Mouse (Mus musculus): ENCODE measurements around the gene Erp29. TPM values are rescaled to one million over a fixed set of nuclear protein-coding genes. Genes with fewer than 3 reads are reported as not detected.

Erp29 gene
- total and polyA plus RNA-seq, 3 experiments, result 204 to 258 (median 252) TPM

DNA sequence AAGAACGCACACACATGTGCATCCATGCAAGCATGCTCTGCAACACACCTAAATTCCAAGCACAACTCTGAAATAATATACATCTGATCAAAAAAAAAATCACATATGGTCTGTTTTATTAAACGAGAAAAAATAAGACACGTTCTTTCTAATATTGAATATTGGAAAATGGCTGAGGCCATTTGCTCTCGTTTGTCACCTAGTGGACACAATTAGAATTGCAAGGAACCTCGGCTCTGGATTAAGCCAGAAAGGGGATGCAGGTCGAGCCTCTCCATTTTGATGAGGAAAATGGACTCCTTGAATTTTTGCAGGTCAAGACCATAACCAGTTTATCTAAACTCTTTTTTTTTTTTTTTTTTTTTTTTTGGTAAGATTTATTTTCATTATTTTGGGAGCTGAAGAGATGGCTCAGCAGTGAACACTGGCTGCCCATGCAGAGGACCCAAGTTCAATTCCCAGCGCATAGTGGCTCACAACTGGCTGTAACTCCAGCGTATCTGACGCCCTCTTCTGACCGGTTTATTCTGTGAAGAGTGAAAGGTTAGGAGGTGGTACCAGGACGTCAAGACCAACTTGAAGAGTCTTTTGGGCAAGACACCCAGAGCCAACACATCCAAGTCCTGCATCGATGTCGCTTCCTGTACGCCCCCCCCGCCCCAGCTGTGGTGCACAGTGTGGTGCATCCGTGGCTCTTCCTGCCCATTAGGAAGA is 59.5 kb downstream of the Erp29 start:
- H3K9me3 ChIP-seq (replicated peaks; ENCODE audit: low read length), result no peaks in the 10 kb centered on the region
- in situ Hi-C loops (cut with MboI; ENCODE audit: low pct_ligation_motif_present, low pct_unique_long_range_greater_than_20kb, low sequenced_read_pairs) (no loop called here), dilution Hi-C loops (cut with MboI; ENCODE audit: extremely low pct_ligation_motif_present, extremely low pct_unique_long_range_greater_than_20kb, low sequenced_read_pairs) (no loop called here)
- H3K36me3 ChIP-seq (replicated peaks in 1 of 2; ENCODE audit: control insufficient read depth in 1 of 2, insufficient read depth in 1 of 2, low read length in 1 of 2), result no peaks in the 10 kb centered on the region
- no peak overlapping the region for H3K27ac ChIP-seq (ENCODE audit: insufficient read depth, low read depth)
- peaks cover 0 to 17% of the 10 kb centered on the region in 2 experiments; a peak in 2 of 4 replicates for H3K4me1 ChIP-seq (ENCODE audit: control insufficient read depth in 1 of 2, insufficient read depth in 2 of 2)
- no peak overlapping the region for H3K9ac ChIP-seq (ENCODE audit: insufficient read depth, low read depth)
- no peak overlapping the region for H3K4me2 ChIP-seq (ENCODE audit: insufficient read depth, low read depth, poor library complexity, severe bottlenecking)
- DNase-seq (ENCODE audit: extremely low read depth), result peak; percentile 54
- no peak overlapping the region for H3K4me3 ChIP-seq (replicated peaks in 1 of 3; ENCODE audit: low read depth in 2 of 3, low read length in 2 of 3, poor library complexity in 1 of 3)
- H3K79me2 ChIP-seq (replicated peaks; ENCODE audit: control insufficient read depth, extremely low read depth, insufficient read depth, poor library complexity, severe bottlenecking), result no peaks in the 10 kb centered on the region; the same call in 1 of the 2 replicates
- no peaks in the 10 kb centered on the region for H3K27me3 ChIP-seq (replicated peaks)
- TF ChIP-seq SMC3 (IDR thresholded peaks at IDR 0.05; ENCODE audit: low read depth, low read length) (peak; percentile 53), MAFK (IDR thresholded peaks at IDR 0.05; ENCODE audit: insufficient replicate concordance, low read length) (no peak), CTCF (conservative IDR thresholded peaks at IDR 0.05 in 1 of 2, IDR thresholded peaks at IDR 0.05 in 1 of 2; ENCODE audit: low read depth in 2 of 2, low read length in 2 of 2) (peak; percentile 77 to 79), TBP (conservative IDR thresholded peaks at IDR 0.05; ENCODE audit: low read depth, low read length) (no peak), RAD21 (IDR thresholded peaks at IDR 0.05; ENCODE audit: low read depth, low read length) (peak; percentile 41), E2F4 (IDR thresholded peaks at IDR 0.05; ENCODE audit: insufficient replicate concordance, low read depth, low read length) (no peak), POLR2AphosphoS2 (IDR thresholded peaks at IDR 0.05; ENCODE audit: low read depth, low read length) (no peak)

- no peak overlapping the region; the same call in 1 of the 2 replicates for H3K4me2 ChIP-seq (ENCODE audit: insufficient read depth, low read depth, poor library complexity, severe bottlenecking)
- peak overlapping the region; percentile 25; the same call in 1 of the 2 replicates for H3K9ac ChIP-seq (ENCODE audit: insufficient read depth, low read depth)
- no peak for DNase-seq (ENCODE audit: extremely low read depth)
- no peak overlapping the region for H3K27ac ChIP-seq (ENCODE audit: insufficient read depth, low read depth)
- TF ChIP-seq MAFK (IDR thresholded peaks at IDR 0.05; ENCODE audit: insufficient replicate concordance, low read length) (peak; percentile 72; the same call in 1 of the 2 replicates), NRF1 (IDR thresholded peaks at IDR 0.05; ENCODE audit: low read depth, low read length) (no peak), IRF4 (IDR thresholded peaks at IDR 0.05; ENCODE audit: low read depth, low read length) (no peak), ZC3H11A (IDR thresholded peaks at IDR 0.05; ENCODE audit: low read depth, low read length) (no peak), ELF1 (IDR thresholded peaks at IDR 0.05; ENCODE audit: low read depth, low read length) (no peak), BHLHE40 (IDR thresholded peaks at IDR 0.05; ENCODE audit: low read depth, low read length) (no peak), EP300 (IDR thresholded peaks at IDR 0.05; ENCODE audit: low read length) (no peak)
- no peaks in the 10 kb centered on the region for H3K9me3 ChIP-seq (replicated peaks; ENCODE audit: low read length)
- dilution Hi-C loops (cut with MboI; ENCODE audit: extremely low pct_ligation_motif_present, extremely low pct_unique_long_range_greater_than_20kb, low sequenced_read_pairs), result no loop called here
- H3K79me2 ChIP-seq (replicated peaks; ENCODE audit: control insufficient read depth, extremely low read depth, insufficient read depth, poor library complexity, severe bottlenecking), result peaks cover 3% of the 10 kb centered on the region; the same call in 1 of the 2 replicates
- in situ Hi-C loops (cut with MboI; ENCODE audit: low pct_ligation_motif_present, low pct_unique_long_range_greater_than_20kb, low sequenced_read_pairs), result no loop called here
- H3K4me3 ChIP-seq (replicated peaks in 1 of 3; ENCODE audit: low read depth in 2 of 3, low read length in 2 of 3, poor library complexity in 1 of 3), result no peak overlapping the region
- peaks cover 0 to 15% of the 10 kb centered on the region in 2 experiments; a peak in 2 of 4 replicates for H3K4me1 ChIP-seq (ENCODE audit: control insufficient read depth in 1 of 2, insufficient read depth in 2 of 2)
- no peaks in the 10 kb centered on the region for H3K36me3 ChIP-seq (replicated peaks in 1 of 2; ENCODE audit: control insufficient read depth in 1 of 2, insufficient read depth in 1 of 2, low read length in 1 of 2)
- H3K27me3 ChIP-seq (replicated peaks), result no peaks in the 10 kb centered on the region
Observed at GRCm38 (mm10) chr5:121389691-121390090, 62.6 kb downstream of the Erp29 start.
